Mouse (Mus musculus): ENCODE measurements at regions not wholly inside any gene's neighbourhood (a gene's known extent, or its start where the extent isn't known, plus 50 kb on each side); places are given as distances from the start of the nearest gene placed in this dataset.

DNA sequence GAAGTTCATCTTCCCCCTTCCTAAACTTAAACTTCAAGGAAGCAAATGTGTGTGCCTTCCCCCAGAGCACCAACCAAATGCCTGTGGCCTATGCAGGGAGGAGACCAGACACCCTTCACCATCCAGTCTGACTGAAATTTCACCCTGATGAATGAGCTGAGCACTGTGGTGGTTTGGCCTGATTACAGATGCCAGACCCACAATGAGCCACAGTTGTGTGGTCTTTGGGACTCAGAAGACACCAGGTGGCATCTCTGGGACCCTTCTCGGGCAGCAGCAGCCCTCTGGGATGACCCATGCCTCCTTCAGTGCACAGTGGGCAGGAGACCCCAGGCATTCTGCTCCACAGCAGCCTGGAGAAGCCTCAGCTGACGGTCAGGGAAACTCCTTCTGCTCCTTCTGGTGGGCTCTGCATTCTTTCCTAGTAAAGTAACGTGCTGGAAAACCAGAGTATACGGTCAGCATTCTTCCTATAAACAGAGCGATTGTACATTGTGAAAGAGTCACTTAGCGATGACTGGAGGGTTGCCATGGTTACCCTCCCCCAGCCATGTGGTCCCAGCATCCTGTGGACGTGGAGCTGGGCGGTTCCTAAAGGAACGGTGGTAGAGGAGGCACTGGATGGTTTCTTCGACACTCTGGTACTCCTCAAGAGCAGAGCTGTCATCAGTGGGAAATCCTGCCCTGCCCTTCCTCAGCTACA is 50.3 kb upstream of the Col5a1 start:
- DNase-seq: no peak
- 46% methylated on average over 10 of the region's 10 CpGs for WGBS
- no peak overlapping the region for H3K4me3 ChIP-seq (ENCODE audit: insufficient read depth, low read depth, low read length)
- TF ChIP-seq POLR2A (IDR thresholded peaks at IDR 0.05; ENCODE audit: low read depth, low read length): no peak
- TF ChIP-seq CTCF (conservative IDR thresholded peaks at IDR 0.05; ENCODE audit: insufficient read depth, insufficient read length, low read depth, low read length): no peak
- H3K27me3 ChIP-seq (replicated peaks; ENCODE audit: control insufficient read depth, insufficient read depth, low read length): no peaks in the 10 kb centered on the region
- no peaks in the 10 kb centered on the region for H3K36me3 ChIP-seq (ENCODE audit: control insufficient read depth, insufficient read depth, low read length)
- no peak overlapping the region for H3K27ac ChIP-seq (ENCODE audit: insufficient read depth, low read depth, low read length)
- H3K4me1 ChIP-seq (ENCODE audit: control insufficient read depth, insufficient read depth, low read length): no peaks in the 10 kb centered on the region

Measured in kidney, adult 2 months (tissue).